In genomic region chr4:155580420-155580819, GRCm38 (mm10) we compare ENCODE assay signal across 8 mouse cellular contexts. TPM values are rescaled to one million over a fixed set of nuclear protein-coding genes. Genes with fewer than 3 reads are reported as not detected.
DNase-seq lines count a peak whose midpoint lies in the region; ATAC-seq lines count a peak whose summit lies in the region.

No protein-coding gene starts in this region.

- no peaks in the 10 kb centered on the region for H3K4me1 ChIP-seq in forebrain, embryonic 14.5 days (ENCODE audit: control insufficient read depth, insufficient read depth, low read length)
- H3K4me1 ChIP-seq in forebrain, embryonic 12.5 days = no peaks in the 10 kb centered on the region
- no peaks in the 10 kb centered on the region for H3K4me1 ChIP-seq in neural tube, embryonic 15.5 days
- H3K4me1 ChIP-seq in intestine, embryonic 15.5 days (replicated peaks) = no peaks in the 10 kb centered on the region

- H3K27ac ChIP-seq in forebrain, embryonic 14.5 days (ENCODE audit: low read depth, low read length) = no peak overlapping the region
- H3K27ac ChIP-seq in forebrain, embryonic 12.5 days = no peak overlapping the region
- no peak overlapping the region for H3K27ac ChIP-seq in neural tube, embryonic 15.5 days (replicated peaks)
- no peak overlapping the region for H3K27ac ChIP-seq in intestine, embryonic 15.5 days

- no peaks in the 10 kb centered on the region for H3K9me3 ChIP-seq in forebrain, embryonic 14.5 days (replicated peaks; ENCODE audit: control insufficient read depth, low read length)
- no peaks in the 10 kb centered on the region for H3K9me3 ChIP-seq in forebrain, embryonic 12.5 days
- H3K9me3 ChIP-seq in neural tube, embryonic 15.5 days (replicated peaks) = no peaks in the 10 kb centered on the region
- H3K9me3 ChIP-seq in intestine, embryonic 15.5 days = no peaks in the 10 kb centered on the region

- H3K4me3 ChIP-seq in forebrain, embryonic 14.5 days (ENCODE audit: low read depth, low read length) = no peak overlapping the region
- no peak overlapping the region for H3K4me3 ChIP-seq in forebrain, embryonic 12.5 days (replicated peaks)
- H3K4me3 ChIP-seq in neural tube, embryonic 15.5 days (replicated peaks) = no peak overlapping the region
- no peak overlapping the region for H3K4me3 ChIP-seq in intestine, embryonic 15.5 days (replicated peaks)

- 19% methylated on average over 1 of the region's 1 CpGs for WGBS in forebrain, embryonic 14.5 days
- 44% methylated on average over 1 of the region's 1 CpGs for WGBS in forebrain, embryonic 12.5 days
- 39% methylated on average over 1 of the region's 1 CpGs for WGBS in neural tube, embryonic 15.5 days
- whole genome bisulfite sequencing in intestine, embryonic 15.5 days = 31% methylated on average over 1 of the region's 1 CpGs

- H3K4me2 ChIP-seq in forebrain, embryonic 14.5 days (ENCODE audit: low read length) = no peak overlapping the region
- H3K4me2 ChIP-seq in forebrain, embryonic 12.5 days = no peak overlapping the region
- H3K4me2 ChIP-seq in neural tube, embryonic 15.5 days = no peak overlapping the region
- no peak overlapping the region for H3K4me2 ChIP-seq in intestine, embryonic 15.5 days (replicated peaks)

- no peak overlapping the region for H3K9ac ChIP-seq in forebrain, embryonic 14.5 days (ENCODE audit: low read length)
- no peak overlapping the region for H3K9ac ChIP-seq in forebrain, embryonic 12.5 days
- H3K9ac ChIP-seq in neural tube, embryonic 15.5 days (replicated peaks) = no peak overlapping the region
- no peak overlapping the region for H3K9ac ChIP-seq in intestine, embryonic 15.5 days

- peaks cover 69% of the 10 kb centered on the region for H3K36me3 ChIP-seq in forebrain, embryonic 14.5 days (ENCODE audit: control insufficient read depth, insufficient read depth, low read length)
- H3K36me3 ChIP-seq in forebrain, embryonic 12.5 days (replicated peaks) = peaks cover 56% of the 10 kb centered on the region
- H3K36me3 ChIP-seq in neural tube, embryonic 15.5 days = peaks cover 65% of the 10 kb centered on the region
- peaks cover 24% of the 10 kb centered on the region for H3K36me3 ChIP-seq in intestine, embryonic 15.5 days

- ATAC-seq in forebrain, embryonic 14.5 days = no peak
- no peak for ATAC-seq in forebrain, embryonic 12.5 days (ENCODE audit: low FRiP score)
- ATAC-seq in neural tube, embryonic 15.5 days (ENCODE audit: low FRiP score) = no peak
- ATAC-seq in intestine, embryonic 15.5 days = 0 out of 2 replicates have a peak, but pooled peaks have one; percentile 56
- ATAC-seq in megakaryocyte, adult 5-6 weeks (ENCODE audit: poor library complexity, severe bottlenecking) = peak; percentile 60
- ATAC-seq in megakaryocyte-erythroid progenitor cell, adult 5-6 weeks (replicated peaks; ENCODE audit: low FRiP score, low TSS enrichment, poor library complexity, severe bottlenecking) = no peak

- no peaks in the 10 kb centered on the region for H3K27me3 ChIP-seq in forebrain, embryonic 14.5 days (replicated peaks; ENCODE audit: control insufficient read depth, insufficient read depth, low read length)
- H3K27me3 ChIP-seq in forebrain, embryonic 12.5 days = no peaks in the 10 kb centered on the region
- no peaks in the 10 kb centered on the region for H3K27me3 ChIP-seq in neural tube, embryonic 15.5 days (replicated peaks)
- H3K27me3 ChIP-seq in intestine, embryonic 15.5 days (replicated peaks) = no peaks in the 10 kb centered on the region

- peak; percentile 73 for DNase-seq in forebrain, embryonic 14.5 days (ENCODE audit: low spot score)
- peak; percentile 66 for DNase-seq in neural tube, embryonic 10.5 days (ENCODE audit: extremely low spot score, low spot score)
- peak; percentile 82 to 86 for DNase-seq in cerebellum, postnatal 10 days

RNA-seq across cellular contexts. Expression of gene Nadk, which starts 18.2 kb away (rescaled TPM):
- 106 and 120 TPM in 2 replicates for polyA plus RNA-seq in forebrain, embryonic 14.5 days (2014; fragmentation: Nextera tagmentation; extraction: Ambion mirVana)
- 93.5 and 101 TPM in 2 replicates for polyA plus RNA-seq in forebrain, embryonic 12.5 days (2016; fragmentation: Nextera tagmentation; extraction: Ambion mirVana)
- 75.0 and 81.5 TPM in 2 replicates for polyA plus RNA-seq in neural tube, embryonic 15.5 days (2015; fragmentation: Nextera tagmentation; extraction: Ambion mirVana)
- 91.6 and 93.4 TPM in 2 replicates for polyA plus RNA-seq in intestine, embryonic 15.5 days (2015; fragmentation: Nextera tagmentation; extraction: Ambion mirVana)
- 205 and 220 TPM in 2 replicates for total RNA-seq in megakaryocyte, adult 5-6 weeks (2015)
- total RNA-seq in megakaryocyte, adult 5-6 weeks (2017) = 180 and 208 TPM in 2 replicates
- 76.3 and 86.5 TPM in 2 replicates for total RNA-seq in megakaryocyte-erythroid progenitor cell, adult 5-6 weeks (2014; fragmentation: Nextera tagmentation)
- total RNA-seq in megakaryocyte-erythroid progenitor cell, adult 5-6 weeks (2017) = 49.9 and 65.2 TPM in 2 replicates

RNA-seq across cellular contexts. Expression of gene Slc35e2, which starts 20.8 kb away (rescaled TPM):
- 10.9 and 12.1 TPM in 2 replicates for polyA plus RNA-seq in forebrain, embryonic 14.5 days (2014; fragmentation: Nextera tagmentation; extraction: Ambion mirVana)
- polyA plus RNA-seq in forebrain, embryonic 12.5 days (2016; fragmentation: Nextera tagmentation; extraction: Ambion mirVana) = 12.9 and 14.1 TPM in 2 replicates
- 14.1 and 14.4 TPM in 2 replicates for polyA plus RNA-seq in neural tube, embryonic 15.5 days (2015; fragmentation: Nextera tagmentation; extraction: Ambion mirVana)
- 7.0 and 7.2 TPM in 2 replicates for polyA plus RNA-seq in intestine, embryonic 15.5 days (2015; fragmentation: Nextera tagmentation; extraction: Ambion mirVana)
- total RNA-seq in megakaryocyte, adult 5-6 weeks (2015) = 10.1 and 18.8 TPM in 2 replicates
- 8.7 and 12.8 TPM in 2 replicates for total RNA-seq in megakaryocyte, adult 5-6 weeks (2017)
- total RNA-seq in megakaryocyte-erythroid progenitor cell, adult 5-6 weeks (2014; fragmentation: Nextera tagmentation) = 45.1 and 60.2 TPM in 2 replicates
- total RNA-seq in megakaryocyte-erythroid progenitor cell, adult 5-6 weeks (2017) = 30.4 and 31.1 TPM in 2 replicates

RNA-seq across cellular contexts. Expression of gene Cdk11b, which starts 44.2 kb away (rescaled TPM):
- polyA plus RNA-seq in forebrain, embryonic 14.5 days (2014; fragmentation: Nextera tagmentation; extraction: Ambion mirVana) = 39.9 and 42.8 TPM in 2 replicates
- polyA plus RNA-seq in forebrain, embryonic 12.5 days (2016; fragmentation: Nextera tagmentation; extraction: Ambion mirVana) = 91.6 and 97.7 TPM in 2 replicates
- polyA plus RNA-seq in neural tube, embryonic 15.5 days (2015; fragmentation: Nextera tagmentation; extraction: Ambion mirVana) = 52.7 and 53.4 TPM in 2 replicates
- polyA plus RNA-seq in intestine, embryonic 15.5 days (2015; fragmentation: Nextera tagmentation; extraction: Ambion mirVana) = 50.2 and 53.9 TPM in 2 replicates
- 43.2 and 57.8 TPM in 2 replicates for total RNA-seq in megakaryocyte, adult 5-6 weeks (2015)
- total RNA-seq in megakaryocyte, adult 5-6 weeks (2017) = 48.1 and 81.5 TPM in 2 replicates
- 60.7 and 74.1 TPM in 2 replicates for total RNA-seq in megakaryocyte-erythroid progenitor cell, adult 5-6 weeks (2014; fragmentation: Nextera tagmentation)
- 44.7 and 67.9 TPM in 2 replicates for total RNA-seq in megakaryocyte-erythroid progenitor cell, adult 5-6 weeks (2017)

Comparison
In these comparisons a context has a peak if more than half of its experiments do, and no peak if none do; other contexts are left out.
1. ATAC-seq: peak in intestine, embryonic 15.5 days (single experiment) and megakaryocyte, adult 5-6 weeks (single experiment); none in forebrain, embryonic 14.5 days (single experiment), forebrain, embryonic 12.5 days (single experiment), neural tube, embryonic 15.5 days (single experiment) and megakaryocyte-erythroid progenitor cell, adult 5-6 weeks (single experiment).
2. Peak in every context shown above with its lines, with median percentiles within 50 percentile points of each other: DNase-seq.